Mouse (Mus musculus) kidney, adult 10 weeks (tissue): ENCODE data around the gene Prss53. TPM values are rescaled to one million over a fixed set of nuclear protein-coding genes. Genes with fewer than 3 reads are reported as not detected.

Experiments
- polyA plus RNA-seq: library from polyadenylated mRNA; stranded (reverse); fragments of 350-450 nt; fragmentation: Illumina TruSeq; extraction: RNeasy Lipid Tissue Mini Kit (QIAGEN cat#74804); gene quantifications from one replicate; pipeline ENCODE4 v1.2.3, GENCODE M21; 2014; ENCODE audit warnings: low read depth, low replicate concordance

The Prss53 gene
- 0.20 TPM for polyA plus RNA-seq

GRCm38 (mm10) chr7:127890798-127891197 is at the start of gene Prss53:
TSS of gene Prss53 (minus strand) at chr7:127890970.

GRCm38 (mm10) chr7:127929923-127930322 is 39.2 kb upstream of the Prss53 start, which contains the start of gene Prss8:
TSS of gene Prss8 (minus strand) at chr7:127930104.

GRCm38 (mm10) chr7:127912190-127912871 is 21.6 kb upstream of the Prss53 start, which contains the start of gene Kat8:
TSS of gene Kat8 (plus strand) at chr7:127912516.

DNA sequence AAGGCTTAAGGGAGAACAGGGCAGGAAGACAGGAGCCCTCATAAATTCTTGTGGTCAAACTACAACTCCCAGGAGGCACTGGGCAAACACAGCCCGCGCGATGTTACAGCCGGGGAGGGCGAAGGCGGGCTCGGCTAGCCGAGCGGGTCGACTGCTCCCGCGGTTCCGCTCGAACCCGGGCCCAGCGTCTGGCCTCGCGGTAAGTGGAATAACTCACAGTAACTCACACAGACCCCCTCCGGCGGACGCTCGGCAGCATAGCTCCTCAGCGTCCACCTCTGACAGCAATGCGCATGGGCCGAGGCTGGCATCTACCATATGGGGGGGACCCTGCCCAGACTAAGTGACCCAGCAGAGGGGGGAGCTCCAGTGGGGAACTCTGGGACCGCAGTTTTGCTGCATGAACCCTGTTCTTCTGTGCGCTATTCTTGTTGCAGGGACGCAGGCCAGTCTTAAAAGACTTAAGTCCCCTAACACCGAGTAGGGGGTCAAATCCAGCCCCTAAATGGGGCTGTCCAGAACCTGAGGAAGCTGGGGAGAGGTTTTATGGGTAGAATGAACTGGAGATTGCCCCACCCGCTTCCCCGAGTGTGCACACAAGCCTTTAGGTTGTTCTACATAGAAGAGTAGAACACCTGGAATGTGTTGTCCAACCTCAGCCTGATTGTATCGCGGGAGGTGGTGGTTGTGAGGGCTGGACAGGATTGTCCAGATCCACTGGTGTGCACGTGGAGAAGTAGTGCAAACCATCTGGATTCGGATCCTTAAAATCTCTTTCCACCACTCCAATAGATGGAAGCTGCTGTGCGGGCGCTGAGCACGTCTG is 13.4 kb upstream of the Prss53 start, which contains the start of gene Bckdk:
Bckdk (plus strand) TSS at position 112 of the 826 bp plus-strand sequence.

GRCm38 (mm10) chr7:127895442-127895841 is 4.7 kb upstream of the Prss53 start, which contains the start of the genes Gm21974 and Vkorc1:
TSS of gene Gm21974 (minus strand) at chr7:127895454.
TSS of gene Vkorc1 (minus strand) at chr7:127895617.

GRCm38 (mm10) chr7:127876467-127877348 is 14.1 kb downstream of the Prss53 start, which contains the start of gene Zfp668:
TSS of gene Zfp668 (minus strand) at chr7:127876828.

GRCm38 (mm10) chr7:127876041-127876466 is 14.7 kb downstream of the Prss53 start, which contains the start of gene Zfp646:
TSS of gene Zfp646 (plus strand) at chr7:127876221.

Other genes starting within 250 kb of the Prss53 start
- gene Bcl7c, start 182.0 kb downstream of the Prss53 start, polyA plus RNA-seq, result 1.6 TPM
- gene Ctf1, start 178.2 kb downstream of the Prss53 start, polyA plus RNA-seq, result 6.3 TPM
- gene Ctf2, start 158.8 kb downstream of the Prss53 start, polyA plus RNA-seq, result not detected
- 0.28 TPM for gene Fbxl19, start 146.4 kb downstream of the Prss53 start, polyA plus RNA-seq
- gene Orai3, start 121.2 kb downstream of the Prss53 start, polyA plus RNA-seq, result 3.0 TPM
- 4.2 TPM for gene Setd1a, start 114.3 kb downstream of the Prss53 start, polyA plus RNA-seq
- gene Gm49388, start 105.4 kb downstream of the Prss53 start, polyA plus RNA-seq, result not detected
- gene Hsd3b7, start 90.4 kb downstream of the Prss53 start, polyA plus RNA-seq, result 9.7 TPM
- 8.2 TPM for gene Stx4a, start 66.7 kb downstream of the Prss53 start, polyA plus RNA-seq
- gene Stx1b, start 66.4 kb downstream of the Prss53 start, polyA plus RNA-seq, result 0.16 TPM
- gene Zfp646, start 14.7 kb downstream of the Prss53 start, polyA plus RNA-seq, result 4.8 TPM
- 0.77 TPM for gene Zfp668, start 14.1 kb downstream of the Prss53 start, polyA plus RNA-seq
- not detected for gene Gm21974, start 4.5 kb upstream of the Prss53 start, polyA plus RNA-seq
- 72.8 TPM for gene Vkorc1, start 4.6 kb upstream of the Prss53 start, polyA plus RNA-seq
- gene Bckdk, start 13.1 kb upstream of the Prss53 start, polyA plus RNA-seq, result 4.9 TPM
- gene Kat8, start 21.5 kb upstream of the Prss53 start, polyA plus RNA-seq, result 6.3 TPM
- 4.9 TPM for gene Prss8, start 39.1 kb upstream of the Prss53 start, polyA plus RNA-seq
- gene Prss36, start 55.8 kb upstream of the Prss53 start, polyA plus RNA-seq, result not detected
- gene Fus, start 76.5 kb upstream of the Prss53 start, polyA plus RNA-seq, result 363 TPM
- 6.6 TPM for gene Pycard, start 102.9 kb upstream of the Prss53 start, polyA plus RNA-seq
- not detected for gene Trim72, start 113.0 kb upstream of the Prss53 start, polyA plus RNA-seq
- 0.69 TPM for gene Itgam, start 171.7 kb upstream of the Prss53 start, polyA plus RNA-seq
- not detected for gene Gm49368, start 171.7 kb upstream of the Prss53 start, polyA plus RNA-seq
- gene Itgax, start 238.6 kb upstream of the Prss53 start, polyA plus RNA-seq, result 0.93 TPM